Mouse (Mus musculus): ENCODE results near the gene Dleu7. TPM values are rescaled to one million over a fixed set of nuclear protein-coding genes. Genes with fewer than 3 reads are reported as not detected.

Dleu7 gene
- total and polyA plus RNA-seq, 3 experiments, result not detected

DNA sequence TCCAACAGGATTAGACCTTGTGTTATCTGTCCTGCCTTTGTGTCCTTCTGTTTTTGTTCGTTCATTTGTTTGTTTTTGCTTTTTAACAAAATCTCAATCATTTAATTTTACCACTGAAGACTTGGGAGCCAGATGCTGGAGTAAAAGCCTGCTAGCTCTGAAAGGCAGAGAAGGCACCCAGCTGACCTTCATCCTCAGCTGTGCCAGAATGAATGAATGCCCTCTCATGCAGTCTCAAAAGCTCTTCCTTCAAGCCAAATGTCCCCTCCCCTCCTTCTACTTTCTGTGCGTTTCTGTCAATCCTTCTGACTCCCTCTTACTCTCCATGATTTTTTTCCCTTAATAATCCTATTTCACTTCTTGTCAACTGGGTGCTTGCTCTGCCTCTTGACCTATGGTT is 34.3 kb upstream of the Dleu7 start:
- H3K79me2 ChIP-seq (ENCODE audit: control insufficient read depth, insufficient read depth, low read length, poor library complexity), result peaks cover 5% of the 10 kb centered on the region; the same call in 1 of the 2 replicates
- H3K4me1 ChIP-seq (ENCODE audit: control insufficient read depth in 1 of 2, insufficient read depth in 2 of 2, low read length in 2 of 2), result peaks cover 0 to 5% of the 10 kb centered on the region in 2 experiments; a peak in 2 of 4 replicates
- DNase-seq (ENCODE audit: low read depth, low spot score), result no peak
- no peaks in the 10 kb centered on the region for H3K27me3 ChIP-seq (ENCODE audit: control insufficient read depth in 1 of 2, insufficient read depth in 2 of 2, low read length in 2 of 2)
- TF ChIP-seq RAD21 (IDR thresholded peaks at IDR 0.05; ENCODE audit: low read depth, low read length), result no peak
- no peak for TF ChIP-seq ZNF384 (IDR thresholded peaks at IDR 0.05; ENCODE audit: low read depth, low read length)
- TF ChIP-seq ZKSCAN1 (IDR thresholded peaks at IDR 0.05; ENCODE audit: low read depth, low read length), result no peak
- no peak for TF ChIP-seq SIN3A (IDR thresholded peaks at IDR 0.05; ENCODE audit: low read length)
- TF ChIP-seq NRF1 (IDR thresholded peaks at IDR 0.05; ENCODE audit: insufficient read depth, low read depth, low read length, poor library complexity, severe bottlenecking), result no peak
- no peak for TF ChIP-seq ETS1 (IDR thresholded peaks at IDR 0.05; ENCODE audit: low read depth, low read length)
- TF ChIP-seq MEF2A (IDR thresholded peaks at IDR 0.05; ENCODE audit: extremely low read depth, insufficient replicate concordance, low read depth, low read length, poor library complexity, severe bottlenecking), result no peak
- no peak for TF ChIP-seq JUND (IDR thresholded peaks at IDR 0.05; ENCODE audit: low read depth, low read length)
- no peak for TF ChIP-seq E2F4 (IDR thresholded peaks at IDR 0.05; ENCODE audit: borderline replicate concordance, low read depth, low read length)
- no peak for TF ChIP-seq EP300 (IDR thresholded peaks at IDR 0.05; ENCODE audit: low read depth in 1 of 2, low read length in 2 of 2)
- no peaks in the 10 kb centered on the region for H3K9me3 ChIP-seq (replicated peaks; ENCODE audit: insufficient read depth, low read length)
- no peak overlapping the region for H3K27ac ChIP-seq (ENCODE audit: control insufficient read depth, low read depth, low read length)
- no peak overlapping the region for H3K4me3 ChIP-seq (ENCODE audit: control insufficient read depth in 1 of 2, insufficient read depth in 1 of 2, low read depth in 2 of 2, low read length in 2 of 2)
- no peak overlapping the region for H3K9ac ChIP-seq (ENCODE audit: control insufficient read depth, low read depth, low read length, poor library complexity, severe bottlenecking)
- H3K36me3 ChIP-seq (ENCODE audit: control insufficient read depth in 1 of 2, insufficient read depth in 2 of 2, low read length in 2 of 2), result peaks cover 0 to 4% of the 10 kb centered on the region in 2 experiments; a peak in 2 of 4 replicates

DNA sequence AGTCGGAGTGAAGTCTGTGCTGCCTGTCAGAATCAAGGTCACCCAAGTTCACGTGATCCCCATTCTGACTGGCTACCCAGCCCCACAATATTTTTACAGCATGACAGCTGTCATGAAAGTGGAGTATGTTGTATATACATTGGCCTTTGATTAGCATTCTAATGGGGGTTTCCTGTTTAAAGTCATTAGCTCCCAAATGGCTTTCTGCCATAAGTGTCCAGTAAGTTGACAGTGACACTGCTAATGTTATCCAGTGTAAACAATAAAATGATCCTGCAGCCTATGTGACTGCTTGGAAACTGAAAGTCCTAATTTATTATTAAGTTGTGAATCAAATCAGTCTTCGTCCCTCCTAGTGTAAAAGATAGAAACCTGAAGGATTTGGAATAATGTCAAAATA is 33.2 kb upstream of the Dleu7 start:
- H3K79me2 ChIP-seq (ENCODE audit: control insufficient read depth, insufficient read depth, low read length, poor library complexity), result no peaks in the 10 kb centered on the region
- H3K27me3 ChIP-seq (ENCODE audit: control insufficient read depth in 1 of 2, insufficient read depth in 2 of 2, low read length in 2 of 2), result no peaks in the 10 kb centered on the region
- no peak overlapping the region for H3K9ac ChIP-seq (ENCODE audit: control insufficient read depth, low read depth, low read length, poor library complexity, severe bottlenecking)
- H3K27ac ChIP-seq (ENCODE audit: control insufficient read depth, low read depth, low read length), result no peak overlapping the region
- no peak for TF ChIP-seq POLR2AphosphoS2 (IDR thresholded peaks at IDR 0.05; ENCODE audit: low read length)
- no peak for TF ChIP-seq RCOR1 (IDR thresholded peaks at IDR 0.05; ENCODE audit: low read depth, low read length)
- TF ChIP-seq GATA1 (IDR thresholded peaks at IDR 0.05; ENCODE audit: low read depth, low read length), result no peak
- TF ChIP-seq ZNF384 (IDR thresholded peaks at IDR 0.05; ENCODE audit: low read depth, low read length), result no peak
- TF ChIP-seq SIN3A (IDR thresholded peaks at IDR 0.05; ENCODE audit: low read length), result no peak
- TF ChIP-seq USF2 (IDR thresholded peaks at IDR 0.05; ENCODE audit: borderline replicate concordance in 1 of 2, insufficient read depth in 1 of 2, low read depth in 1 of 2, low read length in 2 of 2), result no peak
- no peak for TF ChIP-seq JUND (IDR thresholded peaks at IDR 0.05; ENCODE audit: low read depth, low read length)
- TF ChIP-seq ETS1 (IDR thresholded peaks at IDR 0.05; ENCODE audit: low read depth, low read length), result no peak
- no peak for TF ChIP-seq CHD2 (IDR thresholded peaks at IDR 0.05; ENCODE audit: low read length)
- peaks cover 0 to 5% of the 10 kb centered on the region in 2 experiments; a peak in 2 of 4 replicates for H3K4me1 ChIP-seq (ENCODE audit: control insufficient read depth in 1 of 2, insufficient read depth in 2 of 2, low read length in 2 of 2)
- peaks cover 0 to 2% of the 10 kb centered on the region in 2 experiments; a peak in 2 of 4 replicates for H3K36me3 ChIP-seq (ENCODE audit: control insufficient read depth in 1 of 2, insufficient read depth in 2 of 2, low read length in 2 of 2)
- DNase-seq (ENCODE audit: low read depth, low spot score), result no peak
- H3K4me3 ChIP-seq (ENCODE audit: control insufficient read depth in 1 of 2, insufficient read depth in 1 of 2, low read depth in 2 of 2, low read length in 2 of 2), result no peak overlapping the region
- no peaks in the 10 kb centered on the region for H3K9me3 ChIP-seq (replicated peaks; ENCODE audit: insufficient read depth, low read length)

Measured in MEL (cell line).